Mouse (Mus musculus): Measurements from ENCODE around the gene Fitm2.

The Fitm2 gene

GRCm38 (mm10) chr2:163472466-163472851, at the start of gene Fitm2:
Fitm2 (minus strand) TSS chr2:163472629.
- no peak; the same call in 1 of the 2 replicates for TF ChIP-seq GATA4 (IDR thresholded peaks at IDR 0.05; ENCODE audit: insufficient replicate concordance, low read length)

GRCm38 (mm10) chr2:163506300-163507004, 34.0 kb upstream of the Fitm2 start, which contains the start of gene Hnf4a:
Hnf4a (plus strand) TSS chr2:163506808.
- peak; percentile 59; the same call in 1 of the 2 replicates for TF ChIP-seq GATA4 (IDR thresholded peaks at IDR 0.05; ENCODE audit: insufficient replicate concordance, low read length)

DNA sequence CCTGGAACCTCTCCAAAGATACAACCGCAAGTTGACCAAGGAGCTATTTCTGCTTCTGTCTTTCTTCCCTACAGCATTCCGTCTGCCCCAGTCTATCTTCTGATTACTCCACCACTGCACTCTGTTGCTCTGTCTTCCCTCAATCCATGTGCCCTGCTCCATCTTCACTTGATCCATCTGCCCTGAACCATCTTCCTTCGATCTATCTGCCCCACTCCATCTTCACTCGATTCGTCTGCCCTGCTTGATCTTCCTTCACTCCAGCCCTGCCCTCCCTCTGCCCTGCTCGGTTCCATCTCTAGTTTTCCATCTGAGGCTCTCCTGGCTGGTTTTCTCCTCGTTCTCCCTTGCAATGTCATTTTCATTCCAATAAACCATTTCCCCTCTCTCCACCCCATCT, 30.8 kb upstream of the Fitm2 start:
- no peak for TF ChIP-seq GATA4 (IDR thresholded peaks at IDR 0.05; ENCODE audit: insufficient replicate concordance, low read length)

DNA sequence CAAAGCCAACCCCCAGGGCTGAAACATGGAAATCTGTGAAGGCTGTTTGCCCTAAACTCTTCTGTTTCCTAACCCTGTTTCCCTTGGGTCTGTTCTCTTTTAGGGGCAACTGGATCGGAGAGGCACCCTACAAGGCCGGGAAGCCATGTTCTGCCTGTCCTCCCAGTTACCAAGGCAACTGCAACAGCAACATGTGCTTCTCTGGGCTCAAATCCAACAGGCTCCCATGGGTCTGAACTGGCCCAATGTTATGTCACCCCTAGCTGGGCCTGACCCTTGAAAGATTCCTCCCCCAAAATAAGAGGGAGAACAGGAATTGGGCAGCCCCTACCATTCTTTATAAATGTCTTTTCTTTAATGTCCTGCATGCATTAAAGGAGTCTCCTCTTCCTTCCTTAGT, 29.8 kb upstream of the Fitm2 start:
- no peak for TF ChIP-seq GATA4 (IDR thresholded peaks at IDR 0.05; ENCODE audit: insufficient replicate concordance, low read length)

- no peak for TF ChIP-seq GATA4 (IDR thresholded peaks at IDR 0.05; ENCODE audit: insufficient replicate concordance, low read length)
Observed at GRCm38 (mm10) chr2:163494456-163494855, 22.0 kb upstream of the Fitm2 start.

GRCm38 (mm10) chr2:163493976-163494375, 21.5 kb upstream of the Fitm2 start:
- no peak for TF ChIP-seq GATA4 (IDR thresholded peaks at IDR 0.05; ENCODE audit: insufficient replicate concordance, low read length)

DNA sequence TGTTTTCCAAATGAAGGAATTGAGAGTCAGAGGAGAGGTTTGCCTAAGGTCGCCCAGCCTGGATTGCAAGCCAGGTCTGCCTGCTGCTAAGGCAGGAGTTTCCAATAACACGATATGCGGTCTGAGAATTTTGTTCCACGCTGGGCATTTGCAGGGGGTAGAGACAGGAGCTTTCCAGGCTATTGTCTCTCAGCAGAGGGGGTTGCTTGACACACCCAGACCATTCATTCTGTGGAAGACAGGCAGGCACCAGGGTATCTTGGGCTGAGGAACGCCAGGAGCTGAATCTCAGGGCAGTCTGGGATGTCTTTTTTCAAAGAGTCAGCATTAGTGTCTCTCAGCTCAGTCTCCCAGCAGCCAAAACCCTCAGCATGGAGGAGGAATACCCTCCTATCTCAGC, 20.6 kb upstream of the Fitm2 start:
- no peak for TF ChIP-seq GATA4 (IDR thresholded peaks at IDR 0.05; ENCODE audit: insufficient replicate concordance, low read length)

- TF ChIP-seq GATA4 (IDR thresholded peaks at IDR 0.05; ENCODE audit: insufficient replicate concordance, low read length) = no peak
Observed at GRCm38 (mm10) chr2:163492018-163492417, 19.6 kb upstream of the Fitm2 start, which contains the start of gene R3hdml. R3hdml (plus strand) TSS chr2:163492318.

DNA sequence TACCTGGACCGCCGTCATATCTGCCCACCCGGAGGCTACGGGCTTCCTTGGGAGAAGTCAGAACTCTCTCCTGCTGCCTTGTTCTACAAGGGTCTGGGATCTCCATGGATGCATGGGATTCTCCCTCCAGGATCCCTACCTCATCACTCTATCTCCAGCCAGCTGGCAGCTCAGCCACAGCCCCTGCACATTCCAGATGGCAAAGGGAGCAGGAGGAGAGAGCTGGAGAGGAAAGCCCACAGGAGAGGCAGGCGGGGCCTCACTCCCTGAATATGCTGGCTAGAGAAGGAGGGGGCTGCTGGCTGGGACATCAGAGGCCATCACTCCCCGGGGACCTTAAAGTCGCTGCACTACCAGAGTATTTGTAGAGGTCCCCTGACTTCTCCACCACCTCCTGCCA, 18.9 kb upstream of the Fitm2 start:
- no peak for TF ChIP-seq GATA4 (IDR thresholded peaks at IDR 0.05; ENCODE audit: insufficient replicate concordance, low read length)

DNA sequence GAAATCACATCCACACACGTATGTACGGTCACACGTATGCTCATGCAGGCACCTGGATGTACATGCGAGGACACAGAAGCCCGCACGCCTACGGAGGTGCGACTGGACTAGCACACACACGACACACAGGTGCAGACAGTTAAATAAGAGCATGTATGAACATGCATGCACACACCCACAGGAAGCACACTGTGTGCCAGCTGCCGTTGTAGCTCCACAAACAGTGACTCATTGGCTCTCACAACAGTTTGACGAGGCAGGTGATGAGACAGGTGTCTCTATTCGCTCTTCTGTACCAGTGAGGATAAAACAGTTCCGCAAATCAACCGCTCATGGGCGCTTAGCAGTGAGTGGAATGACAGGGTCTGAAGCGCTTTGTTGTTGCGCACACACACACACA, 18.2 kb upstream of the Fitm2 start:
- no peak for TF ChIP-seq GATA4 (IDR thresholded peaks at IDR 0.05; ENCODE audit: insufficient replicate concordance, low read length)

DNA sequence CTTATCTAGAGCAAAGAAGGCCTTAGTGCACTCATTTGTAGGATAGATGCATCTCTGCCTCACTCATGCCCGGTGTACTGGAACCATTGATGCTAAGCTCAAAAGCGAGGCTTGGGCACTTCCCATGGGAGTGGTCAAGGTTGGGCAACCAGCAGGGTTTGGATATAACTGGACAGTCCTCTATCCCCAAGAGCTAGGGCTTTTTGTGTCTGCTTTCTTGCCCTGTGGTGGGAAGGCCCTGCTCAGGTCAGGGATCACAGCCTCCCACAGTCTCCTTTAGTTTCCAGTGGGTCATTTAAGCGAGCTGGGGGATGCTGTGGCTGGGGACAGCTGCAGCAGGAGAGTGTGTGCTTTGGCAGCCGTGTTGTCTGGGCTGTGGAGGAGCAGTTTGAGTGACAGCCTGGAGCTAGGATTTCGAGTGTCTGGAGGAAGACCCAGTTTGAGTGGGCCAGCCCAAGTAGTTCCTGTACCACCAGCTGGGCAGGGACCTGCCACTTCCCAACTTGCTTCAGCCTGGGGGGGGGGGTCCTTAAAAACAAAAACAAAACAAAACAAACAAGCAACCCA, 17.4 kb upstream of the Fitm2 start:
- TF ChIP-seq GATA4 (IDR thresholded peaks at IDR 0.05; ENCODE audit: insufficient replicate concordance, low read length) = no peak

DNA sequence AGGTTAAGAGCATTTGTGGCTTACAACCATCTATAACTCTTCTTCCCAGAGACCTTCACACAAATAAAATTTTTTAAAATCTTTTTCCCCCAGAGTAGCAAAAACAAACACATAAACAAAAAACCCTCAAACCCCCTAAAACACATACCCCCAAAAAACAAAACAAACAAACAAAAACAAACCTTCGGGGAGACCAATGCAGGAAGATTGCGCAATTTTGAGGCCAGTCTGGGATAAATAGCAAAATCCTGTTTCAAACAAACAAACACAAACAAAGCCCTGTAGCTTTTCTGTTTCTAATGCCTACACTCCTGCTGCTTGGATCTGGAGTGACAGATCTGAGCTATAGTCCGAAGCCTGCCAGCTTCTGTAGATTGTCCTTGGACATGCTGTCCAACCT, 14.9 kb upstream of the Fitm2 start:
- TF ChIP-seq GATA4 (IDR thresholded peaks at IDR 0.05; ENCODE audit: insufficient replicate concordance, low read length) = no peak

DNA sequence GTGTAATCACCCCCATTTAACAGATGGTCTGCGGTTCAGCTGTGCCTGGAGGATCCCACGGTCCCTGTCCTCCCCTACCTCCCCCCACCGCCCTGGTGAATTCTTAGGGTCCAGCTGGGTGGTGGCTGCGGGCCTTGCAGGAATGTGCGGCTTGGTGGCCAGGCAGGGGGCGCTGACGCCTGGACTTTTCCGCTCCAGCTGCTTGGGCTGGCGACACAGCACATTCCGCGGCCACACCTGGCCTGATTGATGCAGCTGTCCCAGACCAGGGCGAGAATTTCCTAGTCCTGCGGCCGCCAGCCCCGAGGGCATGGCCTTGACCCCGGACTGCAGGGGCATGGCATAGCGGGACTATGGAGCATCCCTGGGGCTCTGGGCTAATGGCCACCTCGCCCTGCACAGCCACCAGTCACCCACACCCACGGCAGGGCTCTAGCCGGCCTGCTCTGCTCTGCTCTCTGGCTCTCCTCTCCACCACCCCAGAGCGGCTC, 9.2 kb upstream of the Fitm2 start:
- no peak for TF ChIP-seq GATA4 (IDR thresholded peaks at IDR 0.05; ENCODE audit: insufficient replicate concordance, low read length)

DNA sequence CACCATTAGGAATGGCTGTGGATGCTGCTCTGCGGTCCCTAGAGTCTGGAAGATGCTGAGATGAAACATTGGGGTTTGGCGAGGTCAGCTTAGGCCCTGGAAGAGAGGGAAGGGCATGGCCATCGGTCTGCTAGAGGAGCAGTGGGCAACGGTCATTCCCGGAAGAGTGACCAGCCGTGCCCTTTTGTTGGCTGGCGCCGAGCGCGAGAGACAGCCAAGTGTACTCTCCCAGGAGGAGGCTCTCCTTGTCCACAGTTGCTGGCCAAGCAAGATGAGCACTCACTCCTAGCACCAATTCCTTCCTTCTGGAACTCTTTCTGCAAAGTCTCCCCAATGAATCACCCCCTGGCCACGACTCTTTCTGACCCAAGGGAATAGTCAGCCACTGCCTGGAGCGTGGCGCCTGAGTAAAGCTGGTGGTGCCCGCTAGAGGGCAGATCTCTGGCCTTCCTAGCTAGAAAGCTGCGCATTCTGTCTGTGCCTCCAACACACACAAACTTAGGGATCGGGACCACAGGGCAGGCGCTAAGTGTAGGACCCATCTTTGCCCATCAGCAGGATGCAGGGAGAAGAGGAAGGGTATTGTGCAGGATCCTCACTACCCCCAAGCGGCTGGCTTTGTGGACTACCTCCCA, 7.9 kb upstream of the Fitm2 start:
- no peak for TF ChIP-seq GATA4 (IDR thresholded peaks at IDR 0.05; ENCODE audit: insufficient replicate concordance, low read length)

- no peak for TF ChIP-seq GATA4 (IDR thresholded peaks at IDR 0.05; ENCODE audit: insufficient replicate concordance, low read length)
Observed at GRCm38 (mm10) chr2:163471710-163472465, 541 bp downstream of the Fitm2 start.
